Mouse (Mus musculus) MEL (cell line): ENCODE measurements around the gene Kitl. TPM values are rescaled to one million over a fixed set of nuclear protein-coding genes. Genes with fewer than 3 reads are reported as not detected.

Experiments used
- DNase-seq: peaks from one replicate; pipeline ENCODE4 v3.0.0; 2011; ENCODE audit warnings: low read depth, low spot score
- H3K27ac ChIP-seq: 2 replicates; pipeline ENCODE4 v1.5.1; 2012; ENCODE audit warnings: low read depth, mild to moderate bottlenecking, control low read depth, low read length, moderate library complexity; ENCODE audit not compliant: control insufficient read depth
- H3K27me3 ChIP-seq, 2 experiments: fragments of 150-350 bp in 1 of 2; sonication (generic) in 1 of 2; 2 replicates each; pipeline ENCODE4 v1.6.1; 2012; ENCODE audit warnings: low read length in 2 of 2, mild to moderate bottlenecking in 2 of 2, improper control_type of control experiment in 1 of 2, moderate library complexity in 1 of 2; ENCODE audit not compliant: insufficient read depth in 2 of 2, control insufficient read depth in 1 of 2
- H3K36me3 ChIP-seq, 2 experiments: 2 replicates each; pipeline ENCODE4 v1.6.1; 2012 to 2014; ENCODE audit warnings: low read length in 2 of 2, improper control_type of control experiment in 1 of 2, inconsistent platforms in 1 of 2, mild to moderate bottlenecking in 1 of 2; ENCODE audit not compliant: insufficient read depth in 2 of 2, control insufficient read depth in 1 of 2
- H3K4me1 ChIP-seq, 2 experiments: fragments of 150-350 bp in 1 of 2; sonication (generic) in 1 of 2; 2 replicates each; pipeline ENCODE4 v1.6.1; 2012; ENCODE audit warnings: low read length in 2 of 2, improper control_type of control experiment in 1 of 2, mild to moderate bottlenecking in 1 of 2; ENCODE audit not compliant: insufficient read depth in 2 of 2, control insufficient read depth in 1 of 2
- H3K4me3 ChIP-seq, 2 experiments: fragments of 150-350 bp in 1 of 2; sonication (generic) in 1 of 2; 2 replicates each; pipeline ENCODE4 v1.5.1; 2012; ENCODE audit warnings: low read depth in 2 of 2, low read length in 2 of 2, mild to moderate bottlenecking in 2 of 2, moderate library complexity in 2 of 2, control low read depth in 1 of 2, improper control_type of control experiment in 1 of 2; ENCODE audit not compliant: control insufficient read depth in 1 of 2, insufficient read depth in 1 of 2
- H3K79me2 ChIP-seq: 2 replicates; pipeline ENCODE4 v1.6.1; 2012; ENCODE audit warnings: mild to moderate bottlenecking, low read length, moderate library complexity; ENCODE audit not compliant: control insufficient read depth, poor library complexity, insufficient read depth
- H3K9ac ChIP-seq: 2 replicates; pipeline ENCODE4 v1.6.1; 2012; ENCODE audit warnings: low read depth, mild to moderate bottlenecking, control low read depth, low read length, moderate library complexity; ENCODE audit not compliant: control insufficient read depth, poor library complexity, severe bottlenecking
- H3K9me3 ChIP-seq: fragments of 150-350 bp; sonication (generic); replicated peaks from 2 replicates; pipeline ENCODE4 v1.6.1; 2012; ENCODE audit warnings: mild to moderate bottlenecking, low read length, improper control_type of control experiment, moderate library complexity; ENCODE audit not compliant: insufficient read depth
- CHD2 ChIP-seq: IDR thresholded peaks from 2 replicates; pipeline ENCODE4 v1.6.1; 2011; ENCODE audit warnings: low read length, improper control_type of control experiment
- CTCF ChIP-seq, 3 experiments: IDR thresholded peaks in 2 of 3; conservative IDR thresholded peaks in 1 of 3; 2 replicates each; pipeline ENCODE4 v1.5.1; 2011 to 2012; ENCODE audit warnings: low read length in 3 of 3, low read depth in 2 of 3, mild to moderate bottlenecking in 2 of 3, improper control_type of control experiment in 1 of 3, inconsistent platforms in 1 of 3, mixed read lengths in 1 of 3, moderate library complexity in 1 of 3; ENCODE audit not compliant: control insufficient read depth in 1 of 3, insufficient read depth in 1 of 3, poor library complexity in 1 of 3, severe bottlenecking in 1 of 3
- E2F4 ChIP-seq: IDR thresholded peaks from 2 replicates; pipeline ENCODE4 v1.6.1; 2011; ENCODE audit warnings: low read depth, low read length, improper control_type of control experiment, borderline replicate concordance
- ELF1 ChIP-seq: IDR thresholded peaks from 2 replicates; pipeline ENCODE4 v1.6.1; 2014; ENCODE audit warnings: low read depth, mild to moderate bottlenecking, inconsistent platforms, low read length, improper control_type of control experiment, moderate library complexity
- EP300 ChIP-seq, 2 experiments: IDR thresholded peaks; 2 replicates each; pipeline ENCODE4 v1.6.1; 2011; ENCODE audit warnings: improper control_type of control experiment in 2 of 2, low read length in 2 of 2, low read depth in 1 of 2, mild to moderate bottlenecking in 1 of 2
- ETS1 ChIP-seq: IDR thresholded peaks from 2 replicates; pipeline ENCODE4 v1.6.1; 2012; ENCODE audit warnings: low read depth, mild to moderate bottlenecking, inconsistent platforms, low read length, improper control_type of control experiment, moderate library complexity
- HCFC1 ChIP-seq: IDR thresholded peaks from 2 replicates; pipeline ENCODE4 v1.6.1; 2012; ENCODE audit warnings: low read depth, mild to moderate bottlenecking, inconsistent platforms, low read length, improper control_type of control experiment, moderate library complexity
- KAT2A ChIP-seq: conservative IDR thresholded peaks from 2 replicates; pipeline ENCODE4 v1.6.1; 2012; ENCODE audit warnings: low read depth, low read length, improper control_type of control experiment, inconsistent platforms
- MAFK ChIP-seq: IDR thresholded peaks from 2 replicates; pipeline ENCODE4 v1.6.1; 2011; ENCODE audit warnings: low read depth, mild to moderate bottlenecking, low read length, improper control_type of control experiment, borderline replicate concordance
- MAX ChIP-seq: IDR thresholded peaks from 2 replicates; pipeline ENCODE4 v1.6.1; 2011; ENCODE audit warnings: low read length, improper control_type of control experiment
- MEF2A ChIP-seq: IDR thresholded peaks from 2 replicates; pipeline ENCODE4 v1.6.1; 2014; ENCODE audit warnings: low read depth, mild to moderate bottlenecking, inconsistent platforms, low read length, improper control_type of control experiment; ENCODE audit not compliant: poor library complexity, insufficient replicate concordance, severe bottlenecking; ENCODE audit errors: extremely low read depth
- MXI1 ChIP-seq: IDR thresholded peaks from 2 replicates; pipeline ENCODE4 v1.6.1; 2011; ENCODE audit warnings: mild to moderate bottlenecking, low read depth, low read length, improper control_type of control experiment
- MYB ChIP-seq: IDR thresholded peaks from 2 replicates; pipeline ENCODE4 v1.6.1; 2011; ENCODE audit warnings: mild to moderate bottlenecking, low read depth, low read length, improper control_type of control experiment
- POLR2A ChIP-seq, 2 experiments: IDR thresholded peaks; 2 replicates each; pipeline ENCODE4 v1.6.1; 2011 to 2012; ENCODE audit warnings: low read length in 2 of 2, mild to moderate bottlenecking in 2 of 2, control low read depth in 1 of 2, improper control_type of control experiment in 1 of 2, low read depth in 1 of 2, moderate library complexity in 1 of 2; ENCODE audit not compliant: control insufficient read depth in 1 of 2, insufficient read depth in 1 of 2, poor library complexity in 1 of 2
- POLR2AphosphoS2 ChIP-seq: IDR thresholded peaks from 2 replicates; pipeline ENCODE4 v1.6.1; 2011; ENCODE audit warnings: low read length, improper control_type of control experiment
- POLR2AphosphoS5 ChIP-seq: IDR thresholded peaks from 2 replicates; pipeline ENCODE4 v1.6.1; 2012; ENCODE audit warnings: low read depth, borderline replicate concordance, mild to moderate bottlenecking, inconsistent platforms, low read length, moderate library complexity, mixed read lengths
- RAD21 ChIP-seq: IDR thresholded peaks from 2 replicates; pipeline ENCODE4 v1.6.1; 2011; ENCODE audit warnings: mild to moderate bottlenecking, low read depth, low read length, improper control_type of control experiment
- SIN3A ChIP-seq: IDR thresholded peaks from 2 replicates; pipeline ENCODE4 v1.6.1; 2012; ENCODE audit warnings: low read length, improper control_type of control experiment, inconsistent platforms
- TAL1 ChIP-seq: IDR thresholded peaks from 2 replicates; pipeline ENCODE4 v1.6.1; 2012; ENCODE audit warnings: mild to moderate bottlenecking, inconsistent platforms, low read length, moderate library complexity, mixed read lengths
- TBP ChIP-seq: IDR thresholded peaks from 2 replicates; pipeline ENCODE4 v1.8.0; 2011; ENCODE audit warnings: low read depth, low read length, improper control_type of control experiment
- USF1 ChIP-seq: IDR thresholded peaks from 2 replicates; pipeline ENCODE4 v1.6.1; 2014; ENCODE audit warnings: low read depth, mild to moderate bottlenecking, inconsistent platforms, low read length, improper control_type of control experiment, moderate library complexity
- ZC3H11A ChIP-seq: IDR thresholded peaks from 2 replicates; pipeline ENCODE4 v1.6.1; 2012; ENCODE audit warnings: low read depth, mild to moderate bottlenecking, inconsistent platforms, low read length, improper control_type of control experiment
- ZMIZ1 ChIP-seq: IDR thresholded peaks from 2 replicates; pipeline ENCODE4 v1.6.1; 2012; ENCODE audit warnings: low read depth, mild to moderate bottlenecking, inconsistent platforms, low read length, improper control_type of control experiment, moderate library complexity
- ZNF384 ChIP-seq: IDR thresholded peaks from 2 replicates; pipeline ENCODE4 v1.6.1; 2012; ENCODE audit warnings: low read depth, mild to moderate bottlenecking, inconsistent platforms, low read length, improper control_type of control experiment
- polyA plus RNA-seq, 2 experiments: library from polyadenylated mRNA; stranded (reverse) in 1 of 2; unstranded in 1 of 2; fragments of >175 nt in 1 of 2; fragments of >200 nt in 1 of 2; gene quantifications; 2 replicates each; pipeline versions ENCODE4 v1.2.1 to v1.2.4; 2012; ENCODE audit warnings: low replicate concordance in 2 of 2, low read depth in 1 of 2; ENCODE audit not compliant: insufficient read length in 2 of 2, insufficient read depth in 1 of 2, missing spikeins in 1 of 2
- total RNA-seq: library from RNA; depleted of rRNA; stranded (reverse); fragments of 300-350 nt; gene quantifications from 2 replicates; pipeline ENCODE4 v1.2.3, GENCODE M21; 2012

Gene Kitl
- total and polyA plus RNA-seq, 3 experiments: not detected

DNA sequence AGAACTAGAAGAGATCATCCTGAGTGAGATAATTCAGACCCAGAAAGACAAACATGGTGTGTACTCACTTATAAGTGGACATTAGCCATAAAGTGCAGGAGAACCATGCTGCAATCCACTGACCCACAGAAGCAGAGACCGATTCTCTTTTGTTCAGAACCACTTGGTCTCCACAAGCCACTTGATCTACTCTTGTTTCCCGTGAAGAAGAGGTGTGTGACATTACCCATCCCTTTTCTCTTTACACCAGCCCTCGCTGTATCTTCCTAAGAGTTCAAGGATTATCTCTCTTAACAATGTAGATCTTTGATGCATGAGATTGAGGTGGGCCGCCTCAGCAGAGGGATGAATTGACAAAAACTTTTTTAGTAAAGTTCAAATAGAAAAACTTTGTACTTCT lies 11.6 kb upstream of the Kitl start:
- Histone ChIP-seq H3K36me3 (no peaks in the 10 kb centered on the region), H3K79me2 (no peaks in the 10 kb centered on the region), H3K9me3 (no peaks in the 10 kb centered on the region), H3K9ac (no peak overlapping the region), H3K4me3 (no peak overlapping the region), H3K27ac (no peak overlapping the region), H3K27me3 (no peaks in the 10 kb centered on the region), H3K4me1 (no peaks in the 10 kb centered on the region)
- TF ChIP-seq EP300 (IDR thresholded peaks at IDR 0.05; ENCODE audit: low read depth in 1 of 2, low read length in 2 of 2): no peak
- no peak for TF ChIP-seq HCFC1
- no peak for TF ChIP-seq ELF1
- TF ChIP-seq MAX: no peak
- TF ChIP-seq CTCF (IDR thresholded peaks at IDR 0.05 in 2 of 3, conservative IDR thresholded peaks at IDR 0.05 in 1 of 3; ENCODE audit: control insufficient read depth in 1 of 3, insufficient read depth in 1 of 3, low read depth in 2 of 3, low read length in 3 of 3, poor library complexity in 1 of 3, severe bottlenecking in 1 of 3): no peak
- TF ChIP-seq TBP: no peak
- TF ChIP-seq ETS1: no peak
- TF ChIP-seq ZC3H11A: no peak
- no peak for TF ChIP-seq POLR2AphosphoS2
- no peak for TF ChIP-seq SIN3A
- DNase-seq: no peak

GRCm38 (mm10) chr10:100009681-100010080 lies 5.7 kb upstream of the Kitl start:
- TF ChIP-seq ZC3H11A (no peak), CTCF (IDR thresholded peaks at IDR 0.05 in 2 of 3, conservative IDR thresholded peaks at IDR 0.05 in 1 of 3; ENCODE audit: control insufficient read depth in 1 of 3, insufficient read depth in 1 of 3, low read depth in 2 of 3, low read length in 3 of 3, poor library complexity in 1 of 3, severe bottlenecking in 1 of 3) (no peak), TBP (no peak), POLR2AphosphoS5 (no peak), POLR2A (IDR thresholded peaks at IDR 0.05; ENCODE audit: control insufficient read depth in 1 of 2, insufficient read depth in 1 of 2, low read depth in 1 of 2, low read length in 2 of 2, poor library complexity in 1 of 2) (no peak), MAX (no peak), ZNF384 (no peak), CHD2 (no peak), TAL1 (no peak), KAT2A (no peak), ZMIZ1 (no peak), MEF2A (no peak), E2F4 (no peak), USF1 (no peak), SIN3A (no peak), RAD21 (no peak), MXI1 (no peak), MYB (no peak), MAFK (no peak)
- DNase-seq: no peak
- H3K27ac ChIP-seq: no peak overlapping the region
- no peak overlapping the region for H3K4me3 ChIP-seq
- no peaks in the 10 kb centered on the region for H3K9me3 ChIP-seq
- no peaks in the 10 kb centered on the region for H3K36me3 ChIP-seq
- no peaks in the 10 kb centered on the region for H3K79me2 ChIP-seq
- no peaks in the 10 kb centered on the region for H3K4me1 ChIP-seq
- no peaks in the 10 kb centered on the region for H3K27me3 ChIP-seq
- no peak overlapping the region for H3K9ac ChIP-seq
